ENCODE assay signal across 23 mouse cellular contexts in genomic region chr17:56103465-56104285, GRCm38 (mm10). TPM values are rescaled to one million over a fixed set of nuclear protein-coding genes. Genes with fewer than 3 reads are reported as not detected.
DNase-seq lines count a peak whose midpoint lies in the region; ATAC-seq and TF ChIP-seq lines count a peak whose summit lies in the region.
"Had no signal": no experiment of that assay in that cellular context is flagged by ENCODE, and none has a peak within 500 bp of the region (broad histone marks: within the 10 kb centered on the region; RNA-seq: fewer than 3 reads in every experiment).

No protein-coding gene starts in this region.

- no peaks in the 10 kb centered on the region for H3K36me3 ChIP-seq in heart, adult 2 months (ENCODE audit: control insufficient read depth, insufficient read depth, low read length)
- peaks cover 28% of the 10 kb centered on the region for H3K36me3 ChIP-seq in heart, embryonic 11.5 days (ENCODE audit: control insufficient read depth, insufficient read depth, low read length)
- H3K36me3 ChIP-seq in midbrain, embryonic 11.5 days (ENCODE audit: control insufficient read depth, insufficient read depth, low read length): peaks cover 21% of the 10 kb centered on the region
- H3K36me3 ChIP-seq in midbrain, embryonic 16.5 days (ENCODE audit: control insufficient read depth, insufficient read depth, low read length): peaks cover 30% of the 10 kb centered on the region
- H3K36me3 ChIP-seq in hindbrain, embryonic 13.5 days: peaks cover 61% of the 10 kb centered on the region

- H3K9me3 ChIP-seq in heart, embryonic 11.5 days (replicated peaks; ENCODE audit: control insufficient read depth, low read length): no peaks in the 10 kb centered on the region
- no peaks in the 10 kb centered on the region for H3K9me3 ChIP-seq in midbrain, embryonic 11.5 days (ENCODE audit: control insufficient read depth, low read length)
- H3K9me3 ChIP-seq in midbrain, embryonic 16.5 days (replicated peaks; ENCODE audit: control insufficient read depth, low read length, poor library complexity, severe bottlenecking): no peaks in the 10 kb centered on the region
- H3K9me3 ChIP-seq in hindbrain, embryonic 13.5 days: no peaks in the 10 kb centered on the region
- H3K9me3 ChIP-seq: embryonic facial prominence, embryonic 13.5 days; forebrain, embryonic 12.5 days; heart, embryonic 12.5 days; hindbrain, embryonic 12.5 days had no signal

- no peaks in the 10 kb centered on the region for H3K27me3 ChIP-seq in heart, adult 2 months (ENCODE audit: control insufficient read depth, insufficient read depth, low read length)
- H3K27me3 ChIP-seq in heart, embryonic 11.5 days (ENCODE audit: control insufficient read depth, insufficient read depth, low read length): no peaks in the 10 kb centered on the region
- H3K27me3 ChIP-seq in midbrain, embryonic 11.5 days (ENCODE audit: control insufficient read depth, insufficient read depth, low read length): no peaks in the 10 kb centered on the region
- H3K27me3 ChIP-seq in midbrain, embryonic 16.5 days (ENCODE audit: control insufficient read depth, insufficient read depth, low read depth, low read length): no peaks in the 10 kb centered on the region
- no peaks in the 10 kb centered on the region for H3K27me3 ChIP-seq in hindbrain, embryonic 13.5 days
- H3K27me3 ChIP-seq: embryonic facial prominence, embryonic 13.5 days; forebrain, embryonic 12.5 days; heart, embryonic 12.5 days; hindbrain, embryonic 12.5 days had no signal

- no peak overlapping the region for H3K4me3 ChIP-seq in heart, adult 2 months
- H3K4me3 ChIP-seq in heart, embryonic 11.5 days (ENCODE audit: low read depth, low read length): no peak overlapping the region
- H3K4me3 ChIP-seq in midbrain, embryonic 11.5 days (ENCODE audit: low read depth, low read length): no peak overlapping the region
- H3K4me3 ChIP-seq in midbrain, embryonic 16.5 days (ENCODE audit: low read depth, low read length): no peak overlapping the region
- no peak overlapping the region for H3K4me3 ChIP-seq in hindbrain, embryonic 13.5 days
- H3K4me3 ChIP-seq: embryonic facial prominence, embryonic 13.5 days; forebrain, embryonic 12.5 days; heart, embryonic 12.5 days; hindbrain, embryonic 12.5 days had no signal

- peak; percentile 64 for DNase-seq in gastrocnemius, adult 18-20 months (ENCODE audit: low spot score)
- DNase-seq in gastrocnemius, postnatal 14 days: no peak
- no peak for DNase-seq in heart, adult 2 months
- DNase-seq in midbrain, embryonic 11.5 days (ENCODE audit: low spot score, missing footprints): peak; percentile 69
- DNase-seq: adrenal gland, postnatal 36 days; cerebellum, adult 18-20 months; cerebellum, adult 9-11 months; cerebellum, postnatal 36 days; heart, postnatal 36 days; kidney, adult 11 months; kidney, adult 9 months had no signal

- intact Hi-C loops in gastrocnemius, postnatal 14 days (cut with DNase I; ENCODE audit: low total_unique reads): no loop called here
- intact Hi-C loops in heart, adult 2 months (cut with DNase I): no loop called here

- no peak overlapping the region for H3K9ac ChIP-seq in heart, adult 2 months (ENCODE audit: low read depth, low read length)
- H3K9ac ChIP-seq in heart, embryonic 11.5 days (ENCODE audit: low read depth, low read length): no peak overlapping the region
- H3K9ac ChIP-seq in midbrain, embryonic 11.5 days (ENCODE audit: low read length): no peak overlapping the region
- H3K9ac ChIP-seq in midbrain, embryonic 16.5 days (ENCODE audit: low read depth, low read length): no peak overlapping the region
- no peak overlapping the region for H3K9ac ChIP-seq in hindbrain, embryonic 13.5 days
- H3K9ac ChIP-seq: embryonic facial prominence, embryonic 13.5 days; forebrain, embryonic 12.5 days; heart, embryonic 12.5 days; hindbrain, embryonic 12.5 days had no signal

- peak; percentile 46 for TF ChIP-seq EP300 in heart, adult 2 months (IDR thresholded peaks at IDR 0.05; ENCODE audit: insufficient read depth, low read depth, low read length)

- no peaks in the 10 kb centered on the region for H3K79me2 ChIP-seq in heart, adult 2 months (replicated peaks; ENCODE audit: control insufficient read depth, insufficient read depth, low read length)

- H3K4me2 ChIP-seq in heart, embryonic 11.5 days: no peak overlapping the region
- H3K4me2 ChIP-seq in midbrain, embryonic 11.5 days: no peak overlapping the region
- H3K4me2 ChIP-seq in midbrain, embryonic 16.5 days (ENCODE audit: low read length): no peak overlapping the region
- H3K4me2 ChIP-seq in hindbrain, embryonic 13.5 days: no peak overlapping the region
- H3K4me2 ChIP-seq: embryonic facial prominence, embryonic 13.5 days; forebrain, embryonic 12.5 days; heart, embryonic 12.5 days; hindbrain, embryonic 12.5 days had no signal

- H3K4me1 ChIP-seq in heart, adult 2 months (ENCODE audit: control insufficient read depth, insufficient read depth, low read length): peaks cover 4% of the 10 kb centered on the region; the same call in 1 of the 2 replicates
- 0 out of 2 replicates have a peak, but pooled peaks cover under 1% of the 10 kb centered on the region for H3K4me1 ChIP-seq in heart, embryonic 11.5 days (ENCODE audit: control insufficient read depth, insufficient read depth, low read length)
- H3K4me1 ChIP-seq in midbrain, embryonic 11.5 days (ENCODE audit: control insufficient read depth, insufficient read depth, low read length): no peaks in the 10 kb centered on the region
- H3K4me1 ChIP-seq in midbrain, embryonic 16.5 days (ENCODE audit: control insufficient read depth, insufficient read depth, low read length): no peaks in the 10 kb centered on the region
- H3K4me1 ChIP-seq in hindbrain, embryonic 13.5 days (replicated peaks): no peaks in the 10 kb centered on the region
- H3K4me1 ChIP-seq: embryonic facial prominence, embryonic 13.5 days; forebrain, embryonic 12.5 days; hindbrain, embryonic 12.5 days had no signal

- TF ChIP-seq CTCF in heart, adult 2 months (IDR thresholded peaks at IDR 0.05): no peak

- TF ChIP-seq POLR2A in heart, adult 2 months (IDR thresholded peaks at IDR 0.05; ENCODE audit: insufficient read depth, low read depth, low read length): peak; percentile 55

- ATAC-seq in heart, embryonic 11.5 days (replicated peaks; ENCODE audit: insufficient number of reproducible peaks, low FRiP score, low TSS enrichment): no peak
- no peak for ATAC-seq in midbrain, embryonic 11.5 days (ENCODE audit: low FRiP score)
- ATAC-seq in midbrain, embryonic 16.5 days: no peak
- no peak for ATAC-seq in hindbrain, embryonic 13.5 days (ENCODE audit: low FRiP score)
- ATAC-seq: forebrain, embryonic 16.5 days; hindbrain, postnatal 0 days had no signal

- H3K27ac ChIP-seq in heart, adult 2 months: no peak overlapping the region; the same call in 1 of the 2 replicates
- no peak overlapping the region for H3K27ac ChIP-seq in heart, embryonic 11.5 days (ENCODE audit: low read depth, low read length)
- no peak overlapping the region for H3K27ac ChIP-seq in midbrain, embryonic 11.5 days (ENCODE audit: low read depth, low read length)
- no peak overlapping the region for H3K27ac ChIP-seq in midbrain, embryonic 16.5 days (ENCODE audit: low read length)
- no peak overlapping the region for H3K27ac ChIP-seq in hindbrain, embryonic 13.5 days
- H3K27ac ChIP-seq: embryonic facial prominence, embryonic 13.5 days; forebrain, embryonic 12.5 days; hindbrain, embryonic 12.5 days; hindbrain, postnatal 0 days had no signal

- 82% methylated on average over 8 of the region's 8 CpGs for WGBS in heart, adult 2 months
- 90% methylated on average over 8 of the region's 8 CpGs for whole genome bisulfite sequencing in heart, embryonic 11.5 days (ENCODE audit: insufficient replicate concordance)
- WGBS in midbrain, embryonic 11.5 days: 95% methylated on average over 8 of the region's 8 CpGs
- 97% methylated on average over 8 of the region's 8 CpGs for WGBS in midbrain, embryonic 16.5 days
- 91% methylated on average over 8 of the region's 8 CpGs for WGBS in hindbrain, embryonic 13.5 days

RNA-seq across cellular contexts. Expression of gene Plin4, which starts 5.9 kb away (rescaled TPM):
- total RNA-seq in gastrocnemius, adult 18-20 months (2021): 100 to 1,000 TPM; 142 to 235 TPM
- 100 to 1,000 TPM; 127 to 310 TPM for total RNA-seq in gastrocnemius, postnatal 14 days (2021)
- 100 to 1,000 TPM; 151 to 170 TPM for total RNA-seq in heart, adult 2 months (2021)
- polyA plus RNA-seq in heart, adult 2 months (2012; rRNA removed): 114 and 167 TPM in 2 replicates
- 0.10 and 0.11 TPM in 2 replicates for polyA plus RNA-seq in heart, embryonic 11.5 days (2014; fragmentation: Nextera tagmentation; extraction: Ambion mirVana)
- polyA plus RNA-seq in midbrain, embryonic 11.5 days (2014; fragmentation: Nextera tagmentation; extraction: Ambion mirVana): 0.05 and 0.07 TPM in 2 replicates
- 0.05 and 0.15 TPM in 2 replicates for polyA plus RNA-seq in midbrain, embryonic 16.5 days (2015; fragmentation: Nextera tagmentation; extraction: Ambion mirVana)
- polyA plus RNA-seq in hindbrain, embryonic 13.5 days (2015; fragmentation: Nextera tagmentation; extraction: Ambion mirVana): 0.10 TPM in 2 replicates
- total RNA-seq: granulocyte monocyte progenitor cell, adult 5-6 weeks had no signal

RNA-seq across cellular contexts. Expression of gene Plin5, which starts 13.7 kb away (rescaled TPM):
- 10 to 100 TPM; 22.5 to 29.0 TPM for total RNA-seq in gastrocnemius, adult 18-20 months (2021)
- 10 to 100 TPM; 17.6 to 48.3 TPM for total RNA-seq in gastrocnemius, postnatal 14 days (2021)
- 100 to 1,000 TPM; 159 to 160 TPM for total RNA-seq in heart, adult 2 months (2021)
- polyA plus RNA-seq in heart, adult 2 months (2012; rRNA removed): 112 and 170 TPM in 2 replicates
- 0.18 and 0.33 TPM in 2 replicates for polyA plus RNA-seq in heart, embryonic 11.5 days (2014; fragmentation: Nextera tagmentation; extraction: Ambion mirVana)
- polyA plus RNA-seq in midbrain, embryonic 11.5 days (2014; fragmentation: Nextera tagmentation; extraction: Ambion mirVana): 0.07 TPM in 1 of 2 replicates, not detected in the other
- 1.2 and 2.8 TPM in 2 replicates for polyA plus RNA-seq in midbrain, embryonic 16.5 days (2015; fragmentation: Nextera tagmentation; extraction: Ambion mirVana)
- polyA plus RNA-seq in hindbrain, embryonic 13.5 days (2015; fragmentation: Nextera tagmentation; extraction: Ambion mirVana): 0.83 and 1.0 TPM in 2 replicates
- total RNA-seq: granulocyte monocyte progenitor cell, adult 5-6 weeks had no signal
- polyA plus RNA-seq: forebrain, embryonic 12.5 days had no signal

RNA-seq across cellular contexts. Expression of gene Lrg1, which starts 18.1 kb away (rescaled TPM):
- total RNA-seq in gastrocnemius, adult 18-20 months (2021): 10 to 100 TPM; 11.4 to 23.0 TPM
- total RNA-seq in gastrocnemius, postnatal 14 days (2021): 1 to 10 TPM; 2.9 to 5.6 TPM
- 10 to 100 TPM; 57.0 to 74.6 TPM for total RNA-seq in heart, adult 2 months (2021)
- polyA plus RNA-seq in heart, adult 2 months (2012; rRNA removed): 38.2 and 77.7 TPM in 2 replicates
- not detected in 2 replicates for polyA plus RNA-seq in heart, embryonic 11.5 days (2014; fragmentation: Nextera tagmentation; extraction: Ambion mirVana)
- 0.15 TPM in 1 of 2 replicates, not detected in the other for polyA plus RNA-seq in midbrain, embryonic 11.5 days (2014; fragmentation: Nextera tagmentation; extraction: Ambion mirVana)
- polyA plus RNA-seq in midbrain, embryonic 16.5 days (2015; fragmentation: Nextera tagmentation; extraction: Ambion mirVana): 0.25 and 0.30 TPM in 2 replicates
- not detected in 2 replicates for polyA plus RNA-seq in hindbrain, embryonic 13.5 days (2015; fragmentation: Nextera tagmentation; extraction: Ambion mirVana)
- total RNA-seq: ES-E14 had no signal
- polyA plus RNA-seq: forebrain, embryonic 16.5 days; heart, embryonic 12.5 days; intestine, embryonic 14.5 days had no signal

RNA-seq across cellular contexts. Expression of gene Hdgfl2, which starts 24.2 kb away (rescaled TPM):
- total RNA-seq in gastrocnemius, adult 18-20 months (2021): 10 to 100 TPM; 23.2 to 25.5 TPM
- 10 to 100 TPM; 27.7 TPM for total RNA-seq in gastrocnemius, postnatal 14 days (2021)
- 10 to 100 TPM; 32.5 to 35.0 TPM for total RNA-seq in heart, adult 2 months (2021)
- polyA plus RNA-seq in heart, adult 2 months (2012; rRNA removed): 30.2 and 31.5 TPM in 2 replicates
- polyA plus RNA-seq in heart, embryonic 11.5 days (2014; fragmentation: Nextera tagmentation; extraction: Ambion mirVana): 77.2 and 82.9 TPM in 2 replicates
- polyA plus RNA-seq in midbrain, embryonic 11.5 days (2014; fragmentation: Nextera tagmentation; extraction: Ambion mirVana): 104 and 121 TPM in 2 replicates
- polyA plus RNA-seq in midbrain, embryonic 16.5 days (2015; fragmentation: Nextera tagmentation; extraction: Ambion mirVana): 140 and 148 TPM in 2 replicates
- 150 and 154 TPM in 2 replicates for polyA plus RNA-seq in hindbrain, embryonic 13.5 days (2015; fragmentation: Nextera tagmentation; extraction: Ambion mirVana)

RNA-seq across cellular contexts. Expression of gene Ubxn6, which starts 28.8 kb away (rescaled TPM):
- total RNA-seq in gastrocnemius, adult 18-20 months (2021): 10 to 100 TPM; 62.9 to 69.0 TPM
- 10 to 100 TPM; 38.3 to 38.9 TPM for total RNA-seq in gastrocnemius, postnatal 14 days (2021)
- total RNA-seq in heart, adult 2 months (2021): 10 to 100 TPM; 47.6 to 53.5 TPM
- polyA plus RNA-seq in heart, adult 2 months (2012; rRNA removed): 64.4 and 79.3 TPM in 2 replicates
- polyA plus RNA-seq in heart, embryonic 11.5 days (2014; fragmentation: Nextera tagmentation; extraction: Ambion mirVana): 37.3 and 39.4 TPM in 2 replicates
- polyA plus RNA-seq in midbrain, embryonic 11.5 days (2014; fragmentation: Nextera tagmentation; extraction: Ambion mirVana): 43.2 and 48.4 TPM in 2 replicates
- 84.0 and 88.5 TPM in 2 replicates for polyA plus RNA-seq in midbrain, embryonic 16.5 days (2015; fragmentation: Nextera tagmentation; extraction: Ambion mirVana)
- polyA plus RNA-seq in hindbrain, embryonic 13.5 days (2015; fragmentation: Nextera tagmentation; extraction: Ambion mirVana): 77.2 and 86.0 TPM in 2 replicates

Comparison
In these comparisons a context has a peak if more than half of its experiments do, and no peak if none do; other contexts are left out.
1. DNase-seq: peak in gastrocnemius, adult 18-20 months (single experiment) and midbrain, embryonic 11.5 days (single experiment); none in gastrocnemius, postnatal 14 days (single experiment) and heart, adult 2 months (0 of 2).
2. RNA of gene Plin4, which starts 5.9 kb away (polyA plus RNA-seq): 114 to 167 TPM in heart, adult 2 months; 0.05 to 0.15 TPM in midbrain, embryonic 16.5 days, 0.10 TPM in hindbrain, embryonic 13.5 days, 0.10 to 0.11 TPM in heart, embryonic 11.5 days and 0.05 to 0.07 TPM in midbrain, embryonic 11.5 days; every median in the first group is over 10 times any median in the second.
3. RNA of gene Plin5, which starts 13.7 kb away (polyA plus RNA-seq): 112 to 170 TPM in heart, adult 2 months; 1.2 to 2.8 TPM in midbrain, embryonic 16.5 days, 0.83 to 1.0 TPM in hindbrain, embryonic 13.5 days, 0.18 to 0.33 TPM in heart, embryonic 11.5 days and 0.07 TPM in midbrain, embryonic 11.5 days; every median in the first group is over 10 times any median in the second.
4. RNA of gene Lrg1, which starts 18.1 kb away (polyA plus RNA-seq): 38.2 to 77.7 TPM in heart, adult 2 months; 0.25 to 0.30 TPM in midbrain, embryonic 16.5 days, not detected in hindbrain, embryonic 13.5 days, not detected in heart, embryonic 11.5 days and 0.15 TPM in midbrain, embryonic 11.5 days; every median in the first group is over 10 times any median in the second.